Mouse (Mus musculus) heart, adult 2 months (tissue): Measurements from ENCODE around the gene Tep1.
A peak's percentile ranks its signal among the peaks of the same experiment; 100 is the strongest.

ENCODE experiments used
- CTCF ChIP-seq: fragments of 200-600 bp; IDR thresholded peaks from 2 replicates; pipeline ENCODE4 v1.8.1; 2022; ENCODE audit warnings: antibody characterized with exemption, mild to moderate bottlenecking, moderate library complexity
- EP300 ChIP-seq: fragments of 200-500 bp; IDR thresholded peaks from 2 replicates; pipeline ENCODE4 v1.6.1; 2011; ENCODE audit warnings: low read depth, low read length, control low read depth; ENCODE audit not compliant: insufficient read depth
- POLR2A ChIP-seq: fragments of 200-500 bp; IDR thresholded peaks from 2 replicates; pipeline ENCODE4 v1.6.1; 2011; ENCODE audit warnings: mild to moderate bottlenecking, low read depth, low read length, control low read depth; ENCODE audit not compliant: insufficient read depth

DNA sequence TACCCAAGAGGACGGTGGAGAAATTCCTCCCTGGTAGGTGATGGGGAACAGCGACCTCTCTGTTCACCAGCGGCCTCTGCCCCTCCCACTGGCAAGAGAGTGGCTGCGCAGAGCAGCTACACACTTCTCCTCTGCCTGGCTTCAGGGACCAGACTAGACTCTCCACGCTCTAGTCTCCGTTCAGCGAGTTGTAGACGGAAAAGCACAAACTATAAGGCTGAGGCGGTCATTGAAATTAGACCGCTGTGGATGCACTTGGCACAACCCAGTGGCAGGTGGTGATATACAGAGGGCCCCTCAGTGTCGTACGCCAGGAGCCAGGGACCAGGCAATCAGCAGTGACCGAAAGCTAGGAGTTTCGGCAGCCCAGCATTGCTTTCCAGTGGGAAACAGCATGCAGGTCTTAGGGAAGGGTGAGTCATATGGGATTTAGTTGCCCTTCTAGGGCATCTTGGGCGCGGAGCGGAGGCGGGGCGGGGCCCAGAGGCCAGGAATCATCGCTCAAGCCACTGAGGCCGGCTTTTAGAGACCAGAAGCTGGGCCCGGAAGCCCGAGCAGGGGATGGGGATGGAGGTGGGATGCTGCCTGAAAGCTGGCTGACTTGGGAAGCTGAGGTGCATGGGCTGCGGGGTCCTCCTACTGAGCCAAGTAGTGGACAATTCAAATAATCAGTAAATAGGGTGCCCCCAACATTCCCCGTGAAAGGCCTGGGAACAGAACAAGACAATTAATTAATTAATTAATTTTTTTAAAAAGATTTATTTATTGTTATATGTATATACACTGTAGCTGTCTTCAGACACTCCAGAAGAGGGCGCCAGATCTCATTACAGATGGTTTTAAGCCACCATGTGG lies 33.8 kb upstream of the Tep1 start:
- TF ChIP-seq POLR2A = no peak
- peak; percentile 60 for TF ChIP-seq CTCF
- no peak for TF ChIP-seq EP300
